Mouse (Mus musculus) megakaryocyte, embryonic 14.5 days (primary cell): ENCODE measurements around the gene Frem1.

Experiments
- FLI1 ChIP-seq: IDR thresholded peaks from 2 replicates; pipeline ENCODE4 v1.6.1; 2012; ENCODE audit warnings: low read length, inconsistent platforms, mixed read lengths
- GATA1 ChIP-seq: IDR thresholded peaks from 3 replicates; pipeline ENCODE4 v1.6.1; 2012; ENCODE audit warnings: mixed read lengths, low read length, inconsistent platforms, borderline replicate concordance

DNA sequence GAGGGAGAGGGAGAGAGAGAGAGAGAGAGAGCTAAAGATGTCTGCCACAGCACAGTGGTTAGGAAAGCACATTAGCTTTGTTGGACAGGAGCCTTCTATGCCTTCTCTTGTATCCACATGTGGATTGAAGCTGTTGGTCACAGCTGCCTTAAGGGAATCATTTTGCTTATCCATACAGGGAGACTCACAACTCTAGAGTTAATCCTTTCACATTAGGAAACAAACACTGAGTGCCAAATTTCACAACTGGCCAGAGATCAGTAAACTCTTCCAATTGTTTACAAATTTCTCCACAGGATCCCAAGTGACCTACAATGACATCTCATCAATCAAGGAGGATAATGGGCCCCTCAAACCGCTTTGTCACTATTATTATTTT lies 166.6 kb downstream of the Frem1 start:
- TF ChIP-seq GATA1: no peak
- TF ChIP-seq FLI1: no peak
